Mouse (Mus musculus) midbrain, embryonic 11.5 days (tissue): Measurements from ENCODE around the gene Nectin4. TPM values are rescaled to one million over a fixed set of nuclear protein-coding genes. Genes with fewer than 3 reads are reported as not detected.
"Not testable (repeated sequence)": the region's sequence is repeated elsewhere in the genome, so short reads cannot be mapped to it uniquely, and the experiment has no call there.

Experiments
- ATAC-seq: fragments of 200-750 bp; cut with Nextera tagmentation; 2 replicates; pipeline ENCODE4 v1.8.0; 2017; ENCODE audit warnings: moderate TSS enrichment, moderate library complexity; ENCODE audit not compliant: low FRiP score
- DNase-seq: peaks from one replicate; pipeline ENCODE4 v3.0.0; 2015; ENCODE audit warnings: low spot score; ENCODE audit errors: missing footprints
- H3K27ac ChIP-seq: fragments of 300-500 bp; sonication (generic); 2 replicates; pipeline ENCODE4 v1.5.1; 2014; ENCODE audit warnings: low read depth, low read length
- H3K27me3 ChIP-seq: fragments of 300-500 bp; sonication (generic); 2 replicates; pipeline ENCODE4 v1.6.1; 2014; ENCODE audit warnings: mild to moderate bottlenecking, low read length, moderate library complexity, mixed read lengths; ENCODE audit not compliant: control insufficient read depth, insufficient read depth
- H3K36me3 ChIP-seq: fragments of 300-500 bp; sonication (generic); 2 replicates; pipeline ENCODE4 v1.6.1; 2014; ENCODE audit warnings: mild to moderate bottlenecking, low read length, moderate library complexity, mixed read lengths; ENCODE audit not compliant: control insufficient read depth, insufficient read depth
- H3K4me1 ChIP-seq: fragments of 300-500 bp; sonication (generic); 2 replicates; pipeline ENCODE4 v1.6.1; 2014; ENCODE audit warnings: low read length; ENCODE audit not compliant: control insufficient read depth, insufficient read depth
- H3K4me2 ChIP-seq: fragments of 300-500 bp; sonication (generic); 2 replicates; pipeline ENCODE4 v1.6.1; 2014; ENCODE audit warnings: mild to moderate bottlenecking, moderate library complexity
- H3K4me3 ChIP-seq: fragments of 300-500 bp; sonication (generic); 2 replicates; pipeline ENCODE4 v1.5.1; 2014; ENCODE audit warnings: low read depth, low read length
- H3K9ac ChIP-seq: fragments of 300-500 bp; sonication (generic); 2 replicates; pipeline ENCODE4 v1.6.1; 2014; ENCODE audit warnings: low read length
- H3K9me3 ChIP-seq: fragments of 300-500 bp; sonication (generic); 2 replicates; pipeline ENCODE4 v1.6.1; 2016; ENCODE audit warnings: low read length; ENCODE audit not compliant: control insufficient read depth
- WGBS: fragments of 180-500 bp; shearing (Covaris S2); extraction: QIAGEN DNeasy Blood & Tissue Kit; methylation state at CpG from one replicate; pipeline ENCODE4 v1.1.7; 2014; 5-methylcytosine and 5-hydroxymethylcytosine counted together
- polyA plus RNA-seq: library from polyadenylated mRNA; unstranded; fragments of >200 nt; fragmentation: Nextera tagmentation; extraction: Ambion mirVana; gene quantifications from 2 replicates; pipeline ENCODE4 v1.2.1, GENCODE M21; 2014

Gene Nectin4
- polyA plus RNA-seq = 0.49 and 0.65 TPM in 2 replicates

GRCm38 (mm10) chr1:171369845-171370556 lies at the start of gene Nectin4:
Gene Nectin4, plus strand, starts transcription at chr1:171370099.
- Histone ChIP-seq H3K4me2 (no peak within 1 kb of the TSS), H3K27me3 (no peaks in the 10 kb centered on the region), H3K9ac (no peak within 1 kb of the TSS), H3K27ac (no peak within 1 kb of the TSS), H3K9me3 (no peaks in the 10 kb centered on the region), H3K4me3 (no peak within 1 kb of the TSS), H3K4me1 (peaks cover 8% of the 10 kb centered on the region), H3K36me3 (no peaks in the 10 kb centered on the region)
- ATAC-seq (no peak), DNase-seq (peak; percentile 64)
- 42% methylated on average over 20 of the region's 20 CpGs for WGBS

- Histone ChIP-seq H3K4me2 (no peak overlapping the region), H3K9me3 (no peaks in the 10 kb centered on the region), H3K27ac (no peak overlapping the region), H3K27me3 (no peaks in the 10 kb centered on the region), H3K9ac (no peak overlapping the region), H3K4me1 (no peaks in the 10 kb centered on the region), H3K36me3 (no peaks in the 10 kb centered on the region), H3K4me3 (no peak overlapping the region)
- DNase-seq = peak; percentile 1
- 12% methylated on average over 5 of the region's 5 CpGs for WGBS
- no peak for ATAC-seq
Measured at GRCm38 (mm10) chr1:171320151-171320550, 49.7 kb upstream of the Nectin4 start.

- no peaks in the 10 kb centered on the region for H3K36me3 ChIP-seq
- H3K9me3 ChIP-seq = no peaks in the 10 kb centered on the region
- H3K9ac ChIP-seq = no peak overlapping the region
- H3K4me3 ChIP-seq = no peak overlapping the region
- no peak overlapping the region for H3K4me2 ChIP-seq
- DNase-seq = no peak
- H3K27ac ChIP-seq = no peak overlapping the region
- no peaks in the 10 kb centered on the region for H3K4me1 ChIP-seq
- ATAC-seq = no peak
- no peaks in the 10 kb centered on the region for H3K27me3 ChIP-seq
Measured at GRCm38 (mm10) chr1:171321415-171321814, 48.5 kb upstream of the Nectin4 start.

- Histone ChIP-seq H3K4me3 (no peak overlapping the region), H3K27me3 (no peaks in the 10 kb centered on the region), H3K9ac (no peak overlapping the region), H3K27ac (no peak overlapping the region), H3K36me3 (no peaks in the 10 kb centered on the region), H3K4me1 (no peaks in the 10 kb centered on the region; the same call in 1 of the 2 replicates), H3K9me3 (no peaks in the 10 kb centered on the region), H3K4me2 (no peak overlapping the region)
- 69% methylated on average over 1 of the region's 1 CpGs for WGBS
- DNase-seq (no peak), ATAC-seq (peak; percentile 50; the same call in 1 of the 2 replicates)
Measured at GRCm38 (mm10) chr1:171322012-171322411, 47.9 kb upstream of the Nectin4 start.

GRCm38 (mm10) chr1:171325571-171325970 lies 44.3 kb upstream of the Nectin4 start:
- WGBS = 85% methylated on average over 2 of the region's 2 CpGs
- Histone ChIP-seq H3K4me3 (no peak overlapping the region), H3K36me3 (no peaks in the 10 kb centered on the region), H3K27ac (no peak overlapping the region), H3K4me1 (peaks cover 17% of the 10 kb centered on the region), H3K9me3 (no peaks in the 10 kb centered on the region), H3K27me3 (no peaks in the 10 kb centered on the region), H3K9ac (no peak overlapping the region), H3K4me2 (no peak overlapping the region)
- DNase-seq = no peak
- no peak for ATAC-seq

GRCm38 (mm10) chr1:171326588-171326987 lies 43.3 kb upstream of the Nectin4 start:
- not testable (repeated sequence) for DNase-seq, H3K36me3 ChIP-seq, H3K27ac ChIP-seq, H3K4me3 ChIP-seq, ATAC-seq, H3K4me2 ChIP-seq, H3K9me3 ChIP-seq, H3K9ac ChIP-seq, H3K27me3 ChIP-seq
- peaks cover 24% of the 10 kb centered on the region for H3K4me1 ChIP-seq
- 95% methylated on average over 4 of the region's 4 CpGs for WGBS

- DNase-seq (no peak), ATAC-seq (no peak)
- Histone ChIP-seq H3K4me3 (peak overlapping the region; percentile 82), H3K27ac (peak overlapping the region; percentile 99), H3K4me2 (peak overlapping the region; percentile 77), H3K27me3 (no peaks in the 10 kb centered on the region), H3K9me3 (no peaks in the 10 kb centered on the region), H3K36me3 (no peaks in the 10 kb centered on the region), H3K9ac (peak overlapping the region; percentile 92), H3K4me1 (peaks cover 24% of the 10 kb centered on the region)
- 43% methylated on average over 9 of the region's 9 CpGs for WGBS
Measured at GRCm38 (mm10) chr1:171328244-171328643, 41.7 kb upstream of the Nectin4 start.

GRCm38 (mm10) chr1:171328839-171329432 lies 41.0 kb upstream of the Nectin4 start, which contains the start of gene Dedd:
Gene Dedd, plus strand, starts transcription at chr1:171329145.
- peaks cover 24% of the 10 kb centered on the region for H3K4me1 ChIP-seq
- H3K27ac ChIP-seq = peak within 1 kb of the TSS; percentile 99
- no peaks in the 10 kb centered on the region for H3K36me3 ChIP-seq
- peak within 1 kb of the TSS; percentile 82 for H3K4me3 ChIP-seq
- no peaks in the 10 kb centered on the region for H3K27me3 ChIP-seq
- peak within 1 kb of the TSS; percentile 92 for H3K9ac ChIP-seq
- H3K4me2 ChIP-seq = peak within 1 kb of the TSS; percentile 77
- no peaks in the 10 kb centered on the region for H3K9me3 ChIP-seq
- DNase-seq (peak; percentile 98), ATAC-seq (peak; percentile 92)
- WGBS = under 1% methylated on average over 47 of the region's 48 CpGs

GRCm38 (mm10) chr1:171329433-171330215 lies 40.3 kb upstream of the Nectin4 start:
- H3K4me1 ChIP-seq = peaks cover 24% of the 10 kb centered on the region
- H3K27me3 ChIP-seq = no peaks in the 10 kb centered on the region
- no peaks in the 10 kb centered on the region for H3K36me3 ChIP-seq
- peak overlapping the region; percentile 82 for H3K4me3 ChIP-seq
- WGBS = 0% methylated on average over 57 of the region's 61 CpGs
- peak overlapping the region; percentile 77 for H3K4me2 ChIP-seq
- H3K27ac ChIP-seq = peak overlapping the region; percentile 99
- H3K9me3 ChIP-seq = no peaks in the 10 kb centered on the region
- H3K9ac ChIP-seq = peak overlapping the region; percentile 92
- ATAC-seq = peak; percentile 92
- DNase-seq = peak; percentile 98
